Mouse (Mus musculus) liver, embryonic 11.5 days (tissue): Measurements from ENCODE around the gene Znrf1. TPM values are rescaled to one million over a fixed set of nuclear protein-coding genes. Genes with fewer than 3 reads are reported as not detected.

Experiments used
- ATAC-seq: fragments of 200-750 bp; cut with Nextera tagmentation; replicated peaks from 2 replicates; pipeline ENCODE4 v1.8.0; 2017; ENCODE audit warnings: moderate number of reproducible peaks, mild to moderate bottlenecking, moderate TSS enrichment, moderate library complexity; ENCODE audit not compliant: low FRiP score
- DNase-seq: peaks from one replicate; pipeline ENCODE4 v3.0.0-alpha.2; 2017; ENCODE audit warnings: low spot score
- H3K27ac ChIP-seq: fragments of 300-500 bp; sonication (generic); 2 replicates; pipeline ENCODE4 v1.5.1; 2014; ENCODE audit warnings: mild to moderate bottlenecking, low read depth, low read length, control low read depth
- H3K27me3 ChIP-seq: fragments of 300-500 bp; sonication (generic); replicated peaks from 2 replicates; pipeline ENCODE4 v1.6.1; 2014; ENCODE audit warnings: low read length, mixed read lengths; ENCODE audit not compliant: control insufficient read depth, insufficient read depth
- H3K36me3 ChIP-seq: fragments of 300-500 bp; sonication (generic); 2 replicates; pipeline ENCODE4 v1.6.1; 2014; ENCODE audit warnings: mild to moderate bottlenecking, low read length, moderate library complexity, mixed read lengths; ENCODE audit not compliant: control insufficient read depth, insufficient read depth
- H3K4me1 ChIP-seq: fragments of 300-500 bp; sonication (generic); replicated peaks from 2 replicates; pipeline ENCODE4 v1.6.1; 2014; ENCODE audit warnings: low read length, mixed read lengths; ENCODE audit not compliant: control insufficient read depth, insufficient read depth
- H3K4me2 ChIP-seq: fragments of 300-500 bp; sonication (generic); 2 replicates; pipeline ENCODE4 v1.6.1; 2014; ENCODE audit warnings: mild to moderate bottlenecking, control low read depth, moderate library complexity
- H3K4me3 ChIP-seq: fragments of 300-500 bp; sonication (generic); 2 replicates; pipeline ENCODE4 v1.5.1; 2014; ENCODE audit warnings: low read depth, low read length, control low read depth
- H3K9ac ChIP-seq: fragments of 300-500 bp; sonication (generic); 2 replicates; pipeline ENCODE4 v1.6.1; 2014; ENCODE audit warnings: low read depth, low read length, control low read depth
- H3K9me3 ChIP-seq: fragments of 300-500 bp; sonication (generic); 2 replicates; pipeline ENCODE4 v1.6.1; 2016; ENCODE audit warnings: low read length, inconsistent platforms, mixed read lengths; ENCODE audit not compliant: control insufficient read depth
- WGBS: fragments of 180-500 bp; shearing (Covaris S2); extraction: QIAGEN DNeasy Blood & Tissue Kit; methylation state at CpG from one replicate; pipeline ENCODE4 v1.1.7; 2014; 5-methylcytosine and 5-hydroxymethylcytosine counted together
- polyA plus RNA-seq: library from polyadenylated mRNA; unstranded; fragments of >200 nt; fragmentation: Nextera tagmentation; extraction: Ambion mirVana; gene quantifications from 2 replicates; pipeline ENCODE4 v1.2.1, GENCODE M21; 2014

Gene Znrf1
- polyA plus RNA-seq, 1 experiment from 2014 or later = 27.6 TPM

GRCm38 (mm10) chr8:111622553-111622952, 86.7 kb downstream of the Znrf1 start:
- WGBS = 93% methylated on average over 10 of the region's 10 CpGs
- Histone ChIP-seq H3K9ac (no peak overlapping the region), H3K4me3 (no peak overlapping the region), H3K27ac (no peak overlapping the region), H3K27me3 (no peaks in the 10 kb centered on the region), H3K4me1 (no peaks in the 10 kb centered on the region), H3K36me3 (peaks cover 5% of the 10 kb centered on the region; the same call in 1 of the 2 replicates), H3K4me2 (no peak overlapping the region), H3K9me3 (no peaks in the 10 kb centered on the region)
- DNase-seq (no peak), ATAC-seq (no peak)

GRCm38 (mm10) chr8:111624081-111624852, 88.4 kb downstream of the Znrf1 start:
- Histone ChIP-seq H3K4me1 (no peaks in the 10 kb centered on the region), H3K27me3 (no peaks in the 10 kb centered on the region), H3K36me3 (peaks cover 5% of the 10 kb centered on the region; the same call in 1 of the 2 replicates), H3K9me3 (no peaks in the 10 kb centered on the region), H3K4me3 (no peak overlapping the region), H3K4me2 (no peak overlapping the region), H3K9ac (no peak overlapping the region), H3K27ac (no peak overlapping the region)
- ATAC-seq = no peak
- 74% methylated on average over 12 of the region's 12 CpGs for WGBS
- DNase-seq = no peak

GRCm38 (mm10) chr8:111624853-111625221, 88.9 kb downstream of the Znrf1 start:
- no peak for ATAC-seq
- Histone ChIP-seq H3K4me2 (no peak overlapping the region), H3K9me3 (no peaks in the 10 kb centered on the region), H3K4me3 (no peak overlapping the region), H3K4me1 (no peaks in the 10 kb centered on the region), H3K27me3 (no peaks in the 10 kb centered on the region), H3K27ac (no peak overlapping the region), H3K9ac (no peak overlapping the region), H3K36me3 (peaks cover 5% of the 10 kb centered on the region; the same call in 1 of the 2 replicates)
- no peak for DNase-seq
- 91% methylated on average over 10 of the region's 10 CpGs for WGBS

- Histone ChIP-seq H3K4me3 (no peak overlapping the region), H3K4me2 (no peak overlapping the region), H3K4me1 (no peaks in the 10 kb centered on the region), H3K9ac (no peak overlapping the region), H3K36me3 (0 out of 2 replicates have a peak, but pooled peaks cover 3% of the 10 kb centered on the region), H3K27me3 (no peaks in the 10 kb centered on the region), H3K27ac (no peak overlapping the region), H3K9me3 (no peaks in the 10 kb centered on the region)
- peak; percentile 63 for DNase-seq
- 38% methylated on average over 6 of the region's 6 CpGs for WGBS
- ATAC-seq = peak; percentile 52
Observed at GRCm38 (mm10) chr8:111625694-111626527, 90.0 kb downstream of the Znrf1 start.

GRCm38 (mm10) chr8:111626528-111626820, 90.6 kb downstream of the Znrf1 start:
- Histone ChIP-seq H3K36me3 (0 out of 2 replicates have a peak, but pooled peaks cover 3% of the 10 kb centered on the region), H3K9ac (no peak overlapping the region), H3K4me1 (no peaks in the 10 kb centered on the region), H3K27ac (no peak overlapping the region), H3K4me2 (no peak overlapping the region), H3K4me3 (no peak overlapping the region), H3K27me3 (no peaks in the 10 kb centered on the region), H3K9me3 (no peaks in the 10 kb centered on the region)
- WGBS = 79% methylated on average over 8 of the region's 8 CpGs
- DNase-seq = no peak
- no peak for ATAC-seq

- Histone ChIP-seq H3K27me3 (no peaks in the 10 kb centered on the region), H3K4me2 (no peak overlapping the region), H3K36me3 (0 out of 2 replicates have a peak, but pooled peaks cover 1% of the 10 kb centered on the region), H3K9me3 (no peaks in the 10 kb centered on the region), H3K4me3 (no peak overlapping the region), H3K9ac (no peak overlapping the region), H3K4me1 (no peaks in the 10 kb centered on the region), H3K27ac (no peak overlapping the region)
- ATAC-seq (no peak), DNase-seq (no peak)
- 84% methylated on average over 14 of the region's 14 CpGs for WGBS
Observed at GRCm38 (mm10) chr8:111626933-111627332, 91.0 kb downstream of the Znrf1 start.

- Histone ChIP-seq H3K9ac (no peak overlapping the region), H3K27ac (no peak overlapping the region), H3K4me3 (no peak overlapping the region), H3K9me3 (no peaks in the 10 kb centered on the region), H3K4me1 (no peaks in the 10 kb centered on the region), H3K4me2 (no peak overlapping the region), H3K36me3 (no peaks in the 10 kb centered on the region), H3K27me3 (no peaks in the 10 kb centered on the region)
- DNase-seq (no peak), ATAC-seq (no peak)
- 97% methylated on average over 9 of the region's 9 CpGs for WGBS
Observed at GRCm38 (mm10) chr8:111627923-111628322, 92.0 kb downstream of the Znrf1 start.

- no peak overlapping the region for H3K27ac ChIP-seq
- H3K4me2 ChIP-seq = no peak overlapping the region
- DNase-seq (no peak), ATAC-seq (no peak)
- no peak overlapping the region for H3K9ac ChIP-seq
- WGBS = 95% methylated on average over 12 of the region's 12 CpGs
- H3K4me3 ChIP-seq = no peak overlapping the region
- H3K4me1 ChIP-seq = no peaks in the 10 kb centered on the region
- no peaks in the 10 kb centered on the region for H3K36me3 ChIP-seq
- H3K27me3 ChIP-seq = no peaks in the 10 kb centered on the region
- H3K9me3 ChIP-seq = no peaks in the 10 kb centered on the region
Observed at GRCm38 (mm10) chr8:111628401-111628800, 92.5 kb downstream of the Znrf1 start.
